Comparison of ENCODE assay signal across 23 mouse cellular contexts in the genomic region with DNA sequence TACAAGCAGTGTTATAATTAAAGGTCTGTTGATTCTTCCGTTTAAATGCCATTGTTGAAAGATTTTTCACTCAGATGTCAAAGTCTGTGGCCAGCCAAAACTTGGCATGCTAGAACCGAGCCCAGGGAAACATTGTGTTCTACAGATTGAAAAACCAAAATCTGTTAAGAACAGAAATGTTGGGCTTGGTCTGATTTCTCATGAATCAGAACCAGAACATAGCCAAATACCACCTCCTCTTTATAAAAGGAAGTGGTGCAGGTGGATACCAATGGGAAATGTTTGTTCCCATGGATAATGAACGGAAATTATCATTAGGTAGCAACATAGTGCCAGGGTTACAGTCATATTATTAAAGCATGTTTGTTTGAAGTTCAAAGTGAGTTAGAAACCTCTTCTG.
DNase-seq lines count a peak whose midpoint lies in the region; ATAC-seq and TF ChIP-seq lines count a peak whose summit lies in the region.
"Had no signal": no experiment of that assay in that cellular context is flagged by ENCODE, and none has a peak within 500 bp of the region (broad histone marks: within the 10 kb centered on the region; RNA-seq: fewer than 3 reads in every experiment).

No protein-coding gene starts in this region.

- H3K4me1 ChIP-seq in forebrain, embryonic 15.5 days, result peaks cover 3% of the 10 kb centered on the region; the same call in 1 of the 2 replicates
- H3K4me1 ChIP-seq in forebrain, embryonic 11.5 days (replicated peaks; ENCODE audit: control insufficient read depth, insufficient read depth, low read length), result no peaks in the 10 kb centered on the region
- H3K4me1 ChIP-seq in heart, adult 2 months (ENCODE audit: control insufficient read depth, insufficient read depth, low read length), result peaks cover 3% of the 10 kb centered on the region
- H3K4me1 ChIP-seq: embryonic facial prominence, embryonic 13.5 days; embryonic facial prominence, embryonic 15.5 days; forebrain, embryonic 13.5 days had no signal

- no peak for TF ChIP-seq POLR2A in heart, adult 2 months (IDR thresholded peaks at IDR 0.05; ENCODE audit: insufficient read depth, low read depth, low read length)

- TF ChIP-seq EP300 in heart, adult 2 months (IDR thresholded peaks at IDR 0.05; ENCODE audit: insufficient read depth, low read depth, low read length), result no peak

- no peaks in the 10 kb centered on the region for H3K9me3 ChIP-seq in forebrain, embryonic 15.5 days
- H3K9me3 ChIP-seq in forebrain, embryonic 11.5 days (ENCODE audit: control insufficient read depth, low read length), result no peaks in the 10 kb centered on the region
- H3K9me3 ChIP-seq: embryonic facial prominence, embryonic 13.5 days; embryonic facial prominence, embryonic 15.5 days; forebrain, embryonic 10.5 days; forebrain, embryonic 13.5 days had no signal

- H3K27me3 ChIP-seq in forebrain, embryonic 15.5 days, result no peaks in the 10 kb centered on the region
- H3K27me3 ChIP-seq in forebrain, embryonic 11.5 days (ENCODE audit: control insufficient read depth, insufficient read depth, low read length), result no peaks in the 10 kb centered on the region
- H3K27me3 ChIP-seq in heart, adult 2 months (ENCODE audit: control insufficient read depth, insufficient read depth, low read length), result no peaks in the 10 kb centered on the region
- H3K27me3 ChIP-seq: embryonic facial prominence, embryonic 13.5 days; embryonic facial prominence, embryonic 15.5 days; forebrain, embryonic 13.5 days had no signal

- intact Hi-C loops in heart, adult 2 months (cut with DNase I), result no loop called here

- H3K36me3 ChIP-seq in forebrain, embryonic 15.5 days, result no peaks in the 10 kb centered on the region
- no peaks in the 10 kb centered on the region for H3K36me3 ChIP-seq in forebrain, embryonic 11.5 days (ENCODE audit: control insufficient read depth, insufficient read depth, low read length)
- H3K36me3 ChIP-seq in heart, adult 2 months (ENCODE audit: control insufficient read depth, insufficient read depth, low read length), result peaks cover 3% of the 10 kb centered on the region; the same call in 1 of the 2 replicates
- H3K36me3 ChIP-seq: embryonic facial prominence, embryonic 13.5 days; embryonic facial prominence, embryonic 15.5 days; forebrain, embryonic 10.5 days had no signal

- H3K27ac ChIP-seq in forebrain, embryonic 15.5 days (replicated peaks), result 0 out of 2 replicates have a peak overlapping the region, but pooled peaks have one; percentile 23
- H3K27ac ChIP-seq in forebrain, embryonic 11.5 days (ENCODE audit: low read depth, low read length), result no peak overlapping the region
- no peak overlapping the region for H3K27ac ChIP-seq in heart, adult 2 months
- peak overlapping the region; percentile 81 for H3K27ac ChIP-seq in layer of hippocampus, adult 2 months
- H3K27ac ChIP-seq: embryonic facial prominence, embryonic 13.5 days; embryonic facial prominence, embryonic 15.5 days; forebrain, embryonic 10.5 days; forebrain, embryonic 13.5 days had no signal

- no peak for ATAC-seq in forebrain, embryonic 15.5 days (replicated peaks)
- ATAC-seq in forebrain, embryonic 11.5 days (replicated peaks; ENCODE audit: low FRiP score), result no peak
- ATAC-seq: CD4-positive, CD25-positive, alpha-beta regulatory T cell, adult 4 months; forebrain, embryonic 13.5 days; forebrain, embryonic 16.5 days had no signal

- no peak for TF ChIP-seq CTCF in heart, adult 2 months (IDR thresholded peaks at IDR 0.05)
- no peak for TF ChIP-seq CTCF in layer of hippocampus, adult 2 months (conservative IDR thresholded peaks at IDR 0.05)

- no peak for DNase-seq in forebrain, embryonic 11.5 days (ENCODE audit: low spot score)
- DNase-seq in heart, adult 11 months, result peak; percentile 46
- DNase-seq in heart, adult 2 months, result no peak
- DNase-seq in layer of hippocampus, adult 2 months (ENCODE audit: low spot score in 2 of 2), result no peak
- no peak for DNase-seq in layer of hippocampus, adult 9-10 months (ENCODE audit: low spot score)
- DNase-seq: adrenal gland, adult 2 months; adrenal gland, postnatal 10 days; adrenal gland, postnatal 25 days; B cell, adult 2 months; cerebellum, adult 11 months; cerebellum, adult 18-20 months; cerebellum, adult 8-10 months; cerebellum, adult 9-11 months; cerebellum, postnatal 36 days; embryo, embryonic 11 days had no signal

- 68% methylated on average over 3 of the region's 3 CpGs for WGBS in forebrain, embryonic 15.5 days
- 86% methylated on average over 3 of the region's 3 CpGs for WGBS in forebrain, embryonic 11.5 days
- 78% methylated on average over 3 of the region's 3 CpGs for WGBS in heart, adult 2 months

- H3K79me2 ChIP-seq in heart, adult 2 months (replicated peaks; ENCODE audit: control insufficient read depth, insufficient read depth, low read length), result peaks cover 3% of the 10 kb centered on the region

- no peak overlapping the region for H3K4me2 ChIP-seq in forebrain, embryonic 15.5 days (replicated peaks)
- no peak overlapping the region for H3K4me2 ChIP-seq in forebrain, embryonic 11.5 days (ENCODE audit: low read depth, low read length, severe bottlenecking)
- H3K4me2 ChIP-seq: embryonic facial prominence, embryonic 13.5 days; embryonic facial prominence, embryonic 15.5 days; forebrain, embryonic 13.5 days had no signal

- no peak overlapping the region for H3K9ac ChIP-seq in forebrain, embryonic 15.5 days (replicated peaks)
- no peak overlapping the region for H3K9ac ChIP-seq in forebrain, embryonic 11.5 days (ENCODE audit: low read length)
- H3K9ac ChIP-seq in heart, adult 2 months (ENCODE audit: low read depth, low read length), result no peak overlapping the region
- H3K9ac ChIP-seq: embryonic facial prominence, embryonic 13.5 days; embryonic facial prominence, embryonic 15.5 days; forebrain, embryonic 13.5 days had no signal

- no peak overlapping the region for H3K4me3 ChIP-seq in forebrain, embryonic 15.5 days
- no peak overlapping the region for H3K4me3 ChIP-seq in forebrain, embryonic 11.5 days (ENCODE audit: low read depth, low read length)
- H3K4me3 ChIP-seq in heart, adult 2 months, result no peak overlapping the region
- no peak overlapping the region for H3K4me3 ChIP-seq in layer of hippocampus, adult 2 months
- H3K4me3 ChIP-seq: embryonic facial prominence, embryonic 13.5 days; embryonic facial prominence, embryonic 15.5 days; erythroblast, embryonic 14.5 days; forebrain, embryonic 10.5 days; forebrain, embryonic 13.5 days had no signal

Comparison
In these comparisons a context has a peak if more than half of its experiments do, and no peak if none do; other contexts are left out.
1. H3K27ac ChIP-seq: peak in forebrain, embryonic 15.5 days (single experiment) and layer of hippocampus, adult 2 months (single experiment); none in forebrain, embryonic 11.5 days (single experiment) and heart, adult 2 months (single experiment).